15 mouse cellular contexts compared by ENCODE assay signal in genomic region chr1:186202536-186202935, GRCm38 (mm10).
"Had no signal": no experiment of that assay in that cellular context is flagged by ENCODE, and none has a peak within 500 bp of the region (broad histone marks: within the 10 kb centered on the region; RNA-seq: fewer than 3 reads in every experiment).

No protein-coding gene starts in this region.

- H3K27me3 ChIP-seq: liver, embryonic 12.5 days; megakaryocyte, embryonic 14.5 days; midbrain, embryonic 12.5 days; midbrain, embryonic 15.5 days; neural tube, embryonic 12.5 days had no signal

- H3K36me3 ChIP-seq: liver, embryonic 12.5 days; midbrain, embryonic 12.5 days; midbrain, embryonic 15.5 days; neural tube, embryonic 12.5 days had no signal

- H3K9ac ChIP-seq: liver, embryonic 12.5 days; liver, embryonic 14.5 days; lung, embryonic 14.5 days; midbrain, embryonic 12.5 days; midbrain, embryonic 15.5 days; neural tube, embryonic 12.5 days had no signal

- DNase-seq: lung, embryonic 14.5 days; lung, postnatal 10 days; right cerebral cortex, postnatal 25 days; right cerebral cortex, postnatal 4 days; spleen, adult 18-20 months; thymus, adult 18-20 months; thymus, postnatal 14 days; thymus, postnatal 36 days had no signal

- H3K27ac ChIP-seq: liver, embryonic 12.5 days; liver, embryonic 14.5 days; macrophage; midbrain, embryonic 12.5 days; midbrain, embryonic 15.5 days; neural tube, embryonic 12.5 days had no signal

- H3K4me1 ChIP-seq: liver, embryonic 12.5 days; megakaryocyte, embryonic 14.5 days; midbrain, embryonic 12.5 days; midbrain, embryonic 15.5 days; neural tube, embryonic 12.5 days had no signal

- H3K4me3 ChIP-seq: liver, embryonic 12.5 days; megakaryocyte, embryonic 14.5 days; midbrain, embryonic 12.5 days; midbrain, embryonic 15.5 days; neural tube, embryonic 12.5 days had no signal

- H3K9me3 ChIP-seq: liver, embryonic 12.5 days; midbrain, embryonic 12.5 days; midbrain, embryonic 15.5 days; neural tube, embryonic 12.5 days had no signal

- ATAC-seq: liver, embryonic 12.5 days; midbrain, embryonic 15.5 days had no signal

- H3K4me2 ChIP-seq: liver, embryonic 12.5 days; lung, embryonic 14.5 days; midbrain, embryonic 12.5 days; midbrain, embryonic 15.5 days; neural tube, embryonic 12.5 days had no signal
